Mouse (Mus musculus) spleen, embryonic (tissue): ENCODE measurements around the gene D8Ertd738e.

ENCODE experiments used
- CTCF ChIA-PET: fragments of 350-600 bp; sonication (Branson Sonifier 250); formaldehyde crosslinking; loops from one replicate; lab custom pipeline; 2022; lab: Charles Lee

The D8Ertd738e gene

DNA sequence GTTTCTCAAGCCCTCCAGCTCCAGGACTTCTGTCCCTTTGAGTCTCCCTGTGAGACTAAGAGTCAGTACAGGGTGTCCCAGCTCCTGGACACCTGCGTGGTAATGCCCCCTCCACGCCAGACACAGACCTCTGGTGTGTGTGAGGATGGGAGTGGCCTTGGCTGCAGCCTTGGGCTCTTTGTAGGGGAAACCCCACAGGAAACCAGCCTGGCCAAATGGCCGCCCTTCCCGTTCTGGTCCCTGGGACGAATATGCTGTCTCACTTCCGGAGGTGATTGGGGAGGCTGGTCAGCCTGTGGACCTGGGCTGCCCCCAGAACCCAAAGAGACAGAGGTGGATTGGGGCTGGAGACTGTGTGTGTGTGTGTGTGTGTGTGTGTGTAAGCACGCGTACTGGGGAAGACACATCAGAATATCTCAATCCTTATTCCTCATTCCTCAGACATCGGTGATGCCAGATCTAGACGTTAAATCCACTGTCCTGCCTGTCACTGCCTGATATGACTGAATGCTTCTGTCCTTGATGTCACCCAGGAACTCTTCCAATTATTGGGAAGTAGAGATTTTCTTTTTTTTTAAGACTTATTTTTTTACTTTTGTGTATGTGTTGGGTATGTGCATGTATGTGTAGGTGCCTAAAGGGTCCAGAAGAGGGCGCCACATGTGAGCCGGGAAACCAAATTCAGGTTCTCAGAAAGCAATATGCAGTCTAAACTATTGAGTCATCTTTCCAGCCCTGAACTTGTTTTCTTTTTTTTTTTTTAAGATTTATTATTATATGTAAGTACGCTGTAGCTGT is 45.3 kb downstream of the D8Ertd738e start:
- CTCF ChIA-PET: interaction anchor here (0.5 kb wide), 1 partner anchor 245 kb away, joined by 4 read pairs; no protein-coding TSS in a partner anchor

DNA sequence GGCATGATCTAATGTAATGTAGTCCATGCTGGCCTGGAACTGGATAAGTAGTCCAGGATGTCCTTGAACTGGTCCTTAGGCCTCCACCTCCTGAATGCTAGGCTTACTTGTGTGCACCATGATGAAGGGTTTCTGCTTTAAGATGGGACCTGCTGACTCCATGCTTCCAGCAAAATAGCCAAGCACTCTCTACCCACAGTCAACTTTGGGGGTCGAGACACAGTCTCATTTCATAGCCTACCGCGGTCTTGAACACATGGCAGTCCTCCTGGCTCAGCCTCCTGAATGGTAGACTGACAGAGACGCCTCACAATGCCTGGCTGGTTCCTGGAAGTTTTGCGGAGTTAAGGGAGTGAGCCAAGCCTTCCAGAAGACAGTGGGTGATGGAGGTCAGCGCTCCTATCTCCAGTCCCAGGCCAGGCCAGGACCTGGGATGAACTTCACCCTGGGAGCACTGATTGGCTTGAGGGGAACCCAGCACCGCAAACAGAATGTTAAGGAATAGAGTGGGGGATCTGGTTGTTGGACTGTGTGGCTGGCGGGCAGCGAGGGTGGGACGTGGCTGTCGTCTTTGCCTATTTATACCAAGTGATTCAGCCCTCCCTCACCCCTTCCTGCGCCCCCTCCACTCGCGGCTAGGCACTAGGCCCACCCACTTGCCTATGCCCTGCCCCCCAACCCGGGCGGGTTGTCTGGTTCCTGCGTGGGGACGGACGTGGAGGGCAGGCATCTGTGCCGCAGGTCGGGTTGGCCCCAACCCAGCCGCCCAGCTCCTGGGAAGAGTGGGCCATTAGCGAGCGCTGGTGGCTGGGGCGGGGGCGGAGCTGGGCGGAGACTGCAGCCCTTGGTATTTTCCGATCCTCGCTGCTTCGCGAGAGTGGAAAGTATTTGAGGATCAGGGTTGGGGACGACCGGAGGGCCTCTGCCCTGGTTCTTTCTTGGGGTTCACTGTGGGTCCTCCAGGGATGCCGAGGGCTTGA is 46.3 kb downstream of the D8Ertd738e start:
- CTCF ChIA-PET: interaction anchor here (0.5 to 1.5 kb wide), 2 partner anchors 16 to 244 kb away, joined by 4 to 5 read pairs; no protein-coding TSS in a partner anchor

GRCm38 (mm10) chr8:84202466-84202865 is 47.1 kb downstream of the D8Ertd738e start:
- CTCF ChIA-PET: interaction anchor here (1.5 kb wide), 1 partner anchor 15 kb away, joined by 5 read pairs; no protein-coding TSS in a partner anchor

- CTCF ChIA-PET: interaction anchor here (0.9 to 1.5 kb wide), 2 partner anchors 14 to 15 kb away, joined by 3 to 5 read pairs; no protein-coding TSS in a partner anchor
These were observed 47.8 kb downstream of the D8Ertd738e start for GRCm38 (mm10) chr8:84201545-84202245.

DNA sequence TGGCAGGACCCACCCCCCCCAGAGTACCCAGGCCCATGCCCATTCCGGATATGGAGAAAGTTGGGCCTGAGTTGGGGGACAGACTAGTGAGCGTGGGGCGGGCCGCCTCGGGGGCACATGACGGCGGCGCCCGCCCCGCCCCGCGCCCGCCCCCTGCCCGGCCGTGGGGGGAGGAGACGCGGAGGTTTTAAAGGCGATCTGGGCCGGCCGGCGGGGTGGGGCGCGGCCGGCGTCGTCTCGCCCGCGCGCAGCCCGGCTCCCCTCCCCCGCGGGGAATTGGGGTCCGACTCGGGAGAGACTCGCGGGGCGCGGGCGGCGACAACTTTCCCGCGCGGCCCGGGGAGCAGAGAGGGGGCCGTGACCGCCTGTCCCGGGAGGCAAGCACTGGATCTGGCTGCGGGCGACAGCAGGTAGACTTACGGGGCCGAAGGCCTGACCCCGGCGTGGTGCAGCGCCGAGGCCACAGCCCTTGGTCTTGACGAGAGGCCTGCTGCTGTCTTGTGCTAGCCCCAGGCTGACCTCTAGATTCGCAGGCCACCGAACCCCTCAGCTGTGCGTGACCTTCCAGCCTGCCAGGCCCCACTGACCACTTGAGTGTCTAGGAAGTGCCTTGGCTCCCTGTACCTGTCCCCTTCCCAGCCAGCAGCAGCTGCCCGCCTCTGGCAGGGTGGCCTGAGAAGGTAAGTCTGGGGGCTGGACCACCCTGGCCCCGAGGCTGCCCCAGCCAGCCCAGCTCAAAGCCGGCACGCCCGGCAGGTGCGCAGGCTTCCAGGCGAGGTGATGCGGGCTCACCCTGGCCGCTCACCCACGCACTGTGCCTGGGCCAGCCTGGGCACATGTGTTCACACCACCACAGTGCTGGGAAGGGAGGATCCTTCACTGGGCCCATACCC is 48.6 kb downstream of the D8Ertd738e start:
- CTCF ChIA-PET: interaction anchor here (0.9 kb wide), 1 partner anchor 14 kb away, joined by 3 read pairs; no protein-coding TSS in a partner anchor

DNA sequence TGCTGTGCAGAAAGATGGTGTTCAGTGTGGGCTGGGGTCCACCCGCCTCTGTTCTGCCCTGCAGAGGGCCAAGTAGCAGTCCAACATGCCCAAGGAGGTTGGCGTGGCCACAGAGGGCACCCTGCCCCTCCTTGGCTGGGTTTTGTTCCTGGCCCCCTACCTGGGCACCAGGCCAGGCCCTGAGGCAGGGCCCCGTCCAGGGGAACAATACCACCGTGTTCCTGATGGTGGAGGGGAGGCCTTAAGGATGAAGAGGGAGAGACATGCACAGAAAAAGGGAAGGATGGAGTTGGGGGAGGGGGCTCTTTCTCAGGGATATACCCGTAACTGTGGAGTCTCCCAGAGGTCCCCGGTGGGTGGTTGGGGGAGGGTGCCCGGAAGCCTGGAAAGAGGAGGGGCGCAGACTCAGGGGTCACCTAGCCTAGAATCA is 49.4 kb downstream of the D8Ertd738e start:
- CTCF ChIA-PET: no interaction called here

- CTCF ChIA-PET: no interaction called here
These were observed 50.0 kb downstream of the D8Ertd738e start for GRCm38 (mm10) chr8:84199348-84200125.

- CTCF ChIA-PET: no interaction called here
These were observed 50.6 kb downstream of the D8Ertd738e start for GRCm38 (mm10) chr8:84198871-84199270.

GRCm38 (mm10) chr8:84197922-84198774 is 51.4 kb downstream of the D8Ertd738e start:
- CTCF ChIA-PET: interaction anchor here (0.7 to 1.3 kb wide), 2 partner anchors 11 to 766 kb away, joined by 3 to 4 read pairs; no protein-coding TSS in a partner anchor

DNA sequence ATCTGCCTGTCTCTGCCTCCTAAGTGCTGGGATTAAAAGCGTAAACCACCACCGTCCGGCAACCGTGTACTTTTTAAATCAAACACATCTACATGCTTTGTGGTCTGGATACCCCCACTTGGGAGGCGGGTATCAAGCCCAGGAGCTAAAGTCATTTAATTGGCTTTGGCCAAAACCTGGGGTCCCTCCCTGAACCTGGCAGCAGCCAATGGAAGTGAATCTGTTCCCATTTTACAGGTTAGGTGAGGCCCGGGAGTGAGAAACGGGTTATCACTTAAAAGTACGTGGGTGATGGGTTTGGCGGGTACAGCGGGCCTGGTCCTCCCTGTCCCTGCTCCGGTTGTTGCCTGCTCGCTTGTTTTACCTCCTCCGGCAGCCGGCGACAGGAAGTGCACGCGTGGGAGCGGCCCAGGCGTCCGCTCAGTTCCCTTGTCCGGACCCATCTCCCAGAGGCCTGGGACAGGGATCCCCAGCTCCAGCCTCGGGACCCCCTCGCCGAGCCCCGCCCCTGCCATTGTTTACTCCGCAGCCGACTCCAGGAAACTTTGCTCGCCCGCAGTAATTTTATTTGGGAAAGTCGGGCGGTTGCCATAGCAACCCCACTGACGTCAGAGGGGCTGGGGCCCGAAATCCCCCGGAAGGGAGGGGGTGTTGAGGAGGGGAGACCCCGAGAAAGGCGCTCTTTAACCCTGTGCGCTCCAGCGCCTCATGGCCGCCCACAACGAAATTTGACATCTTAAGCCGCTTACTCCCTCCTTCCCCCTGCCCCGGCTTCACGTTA is 52.2 kb downstream of the D8Ertd738e start:
- CTCF ChIA-PET: interaction anchor here (1.3 kb wide), 1 partner anchor 10 kb away, joined by 4 read pairs; no protein-coding TSS in a partner anchor
